Mouse (Mus musculus): ENCODE data around the gene Olfr287. TPM values are rescaled to one million over a fixed set of nuclear protein-coding genes. Genes with fewer than 3 reads are reported as not detected.

Olfr287 gene
- polyA plus RNA-seq (2012; rRNA removed): 0.24 TPM in 2 replicates

DNA sequence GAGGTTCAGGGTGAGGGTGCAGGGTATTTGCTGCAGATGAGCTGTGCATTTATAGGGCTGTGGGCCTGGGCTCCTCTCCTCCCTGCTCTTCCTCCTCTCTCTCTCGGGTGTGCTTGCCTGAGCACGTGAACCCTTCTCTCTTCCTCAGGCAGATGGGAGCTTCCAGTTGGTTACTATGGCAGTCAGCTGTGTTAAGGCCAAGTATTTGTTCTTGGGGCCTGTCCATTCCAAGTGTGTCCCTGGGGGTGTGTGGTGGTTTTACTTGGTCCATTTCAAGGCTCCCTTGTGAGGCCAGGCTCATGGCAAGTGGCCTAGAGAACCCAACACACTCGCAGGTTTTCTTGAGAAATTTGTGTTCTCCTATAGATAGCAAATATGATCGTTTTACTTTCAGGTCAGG lies at the start of gene Olfr287, which contains the start of gene Gm44579:
TSS of gene Olfr287 (minus strand) at position 180 of the 400 bp plus-strand sequence.
TSS of gene Gm44579 (minus strand) at position 101 of the 400 bp plus-strand sequence.

DNA sequence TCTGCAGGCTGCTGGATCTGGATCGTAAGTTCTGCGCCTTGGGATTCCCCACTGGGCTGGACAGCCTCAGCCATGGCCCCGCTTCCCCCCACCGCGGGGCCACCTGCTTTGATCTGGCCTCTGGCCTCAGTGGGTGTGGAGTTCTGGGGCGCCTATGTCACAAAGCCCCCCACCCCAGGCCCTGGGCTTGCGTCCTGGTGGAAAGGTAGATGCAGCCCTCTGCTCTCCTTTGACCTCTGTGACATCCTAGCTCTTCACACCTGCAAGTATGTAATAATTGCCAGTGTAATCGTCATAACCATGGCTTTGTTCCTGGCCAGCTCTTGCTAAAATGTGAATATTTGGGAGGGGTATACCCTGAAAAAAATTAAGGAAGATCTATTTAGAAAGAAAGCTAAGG lies 36.3 kb upstream of the Olfr287 start, which contains the start of gene H1fnt:
TSS of gene H1fnt (minus strand) at position 101 of the 400 bp plus-strand sequence.

DNA sequence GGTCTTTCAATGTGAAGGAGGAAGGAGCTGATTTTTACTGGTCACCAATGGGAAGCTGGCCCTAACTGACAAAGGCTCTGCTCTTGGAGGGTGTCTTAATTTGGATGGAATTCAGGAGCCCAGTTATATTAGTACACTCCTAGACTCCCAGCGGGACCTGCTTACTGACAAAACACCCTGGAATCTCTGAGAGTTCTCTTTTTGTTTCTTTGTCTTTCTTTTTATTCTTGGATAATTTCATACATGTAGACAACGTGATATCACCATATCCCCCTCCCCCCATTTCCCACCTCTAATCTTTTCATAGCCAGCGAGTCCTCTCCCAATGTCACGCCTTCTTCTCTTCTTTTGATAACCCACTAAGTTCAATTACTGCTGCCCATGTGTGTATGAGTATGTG lies 13.5 kb upstream of the Olfr287 start, which contains the start of gene Olfr286:
TSS of gene Olfr286 (minus strand) at position 101 of the 400 bp plus-strand sequence.

DNA sequence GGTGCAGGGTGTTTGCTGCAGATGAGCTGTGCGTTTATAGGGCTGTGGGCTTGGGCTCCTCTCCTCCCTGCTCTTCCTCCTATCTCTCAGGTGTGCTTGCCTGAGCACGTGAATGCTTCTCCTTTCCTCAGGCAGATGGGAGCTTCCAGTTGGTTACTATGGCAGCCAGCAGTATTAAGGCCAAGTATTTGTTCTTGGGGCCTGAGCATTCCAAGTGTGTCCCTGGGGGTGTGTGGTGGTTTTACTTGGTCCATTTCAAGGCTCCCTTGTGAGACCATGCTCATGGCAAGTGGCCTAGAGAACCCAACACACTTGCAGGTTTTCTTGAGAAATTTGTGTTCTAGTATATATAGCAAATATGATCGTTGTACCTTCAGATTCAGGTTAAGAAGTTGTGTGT lies 25.4 kb downstream of the Olfr287 start, which contains the start of gene Olfr288:
TSS of gene Olfr288 (minus strand) at position 101 of the 400 bp plus-strand sequence.

DNA sequence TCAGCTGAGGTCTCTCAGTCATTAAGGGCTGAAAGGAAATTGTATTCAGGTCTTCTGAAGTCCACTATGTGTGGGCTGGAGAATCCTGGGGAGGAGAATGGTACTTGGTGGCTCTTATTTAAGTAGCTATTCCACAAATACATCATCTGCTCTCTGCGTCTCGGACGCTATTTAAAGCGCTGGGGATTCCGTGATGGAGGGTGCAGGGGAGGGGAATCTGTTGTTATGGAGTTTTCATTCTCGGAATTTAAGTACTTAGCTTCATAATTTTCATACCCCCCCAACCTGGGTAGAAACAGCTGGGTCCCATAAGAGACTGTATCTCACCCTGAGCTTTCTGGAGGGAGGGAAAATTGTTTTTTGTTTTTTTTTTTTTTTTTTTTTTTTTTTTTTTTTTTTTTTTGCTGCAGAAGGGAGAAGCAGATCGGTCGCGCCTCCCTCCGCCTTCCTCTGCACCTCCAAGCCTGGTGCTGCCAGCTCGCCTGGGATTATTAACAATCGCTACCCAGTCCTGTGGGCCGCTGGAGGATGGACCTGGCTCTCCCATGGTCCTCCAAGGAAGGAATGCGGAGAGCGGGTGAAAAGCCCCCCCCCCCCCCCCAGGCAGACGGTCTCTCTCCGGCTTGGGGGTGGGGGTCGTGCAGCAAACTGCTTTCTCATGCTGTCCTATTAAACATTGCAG lies 53.8 kb downstream of the Olfr287 start, which contains the start of gene Ccdc184:
TSS of gene Ccdc184 (plus strand) at position 196 of the 682 bp plus-strand sequence.

DNA sequence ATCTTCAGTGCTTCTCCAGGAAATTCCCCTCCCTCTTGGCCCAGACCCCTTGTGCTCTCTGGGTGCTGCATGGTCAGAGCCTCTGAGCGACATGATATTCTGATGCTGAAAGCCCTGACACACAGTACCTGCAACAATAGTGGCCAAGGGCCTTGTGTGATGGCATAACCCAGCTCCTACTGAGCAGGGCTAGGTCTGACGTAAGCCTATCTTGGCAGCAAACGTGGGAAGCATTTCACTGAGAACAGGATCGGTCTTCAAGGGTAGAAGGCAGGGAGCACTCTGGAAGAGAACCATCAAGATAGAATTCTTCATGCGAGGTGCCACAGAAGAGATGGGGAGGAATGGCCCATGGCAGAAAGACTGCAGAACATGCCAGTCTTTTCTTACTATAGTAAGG lies 55.3 kb downstream of the Olfr287 start, which contains the start of gene Asb8:
TSS of gene Asb8 (minus strand) at position 101 of the 400 bp plus-strand sequence.

Other genes starting within 250 kb of the Olfr287 start
- 0.10 TPM in 1 of 2 replicates, not detected in the other for gene Col2a1, start 216.4 kb downstream of the Olfr287 start, polyA plus RNA-seq (2012; rRNA removed)
- gene Pfkm, start 128.5 kb downstream of the Olfr287 start, polyA plus RNA-seq (2012; rRNA removed): 12.9 and 13.2 TPM in 2 replicates
- 6.2 and 6.8 TPM in 2 replicates for gene Senp1, start 127.3 kb downstream of the Olfr287 start, polyA plus RNA-seq (2012; rRNA removed)
- 44.3 and 46.2 TPM in 2 replicates for gene Asb8, start 55.4 kb downstream of the Olfr287 start, polyA plus RNA-seq (2012; rRNA removed)
- gene Ccdc184, start 53.9 kb downstream of the Olfr287 start, polyA plus RNA-seq (2012; rRNA removed): 0.78 and 1.1 TPM in 2 replicates
- not detected in 2 replicates for gene Olfr288, start 25.5 kb downstream of the Olfr287 start, polyA plus RNA-seq (2012; rRNA removed)
- gene Gm44579, start 79 bp downstream of the Olfr287 start, polyA plus RNA-seq (2012; rRNA removed): not detected in 2 replicates
- gene Olfr286, start 13.4 kb upstream of the Olfr287 start, polyA plus RNA-seq (2012; rRNA removed): 0.21 TPM in 1 of 2 replicates, not detected in the other
- gene H1fnt, start 36.2 kb upstream of the Olfr287 start, polyA plus RNA-seq (2012; rRNA removed): not detected in 2 replicates
- gene Zfp641, start 75.1 kb upstream of the Olfr287 start, polyA plus RNA-seq (2012; rRNA removed): 0.45 and 0.62 TPM in 2 replicates
- gene Olfr285, start 96.3 kb upstream of the Olfr287 start, polyA plus RNA-seq (2012; rRNA removed): not detected in 2 replicates
- not detected in 2 replicates for gene Olfr284, start 119.9 kb upstream of the Olfr287 start, polyA plus RNA-seq (2012; rRNA removed)
- not detected in 2 replicates for gene Olfr283, start 159.9 kb upstream of the Olfr287 start, polyA plus RNA-seq (2012; rRNA removed)
- not detected in 2 replicates for gene Olfr282, start 210.2 kb upstream of the Olfr287 start, polyA plus RNA-seq (2012; rRNA removed)
- gene Olfr281, start 231.5 kb upstream of the Olfr287 start, polyA plus RNA-seq (2012; rRNA removed): not detected in 2 replicates
- not detected in 2 replicates for gene OR5BS1P, start 248.8 kb upstream of the Olfr287 start, polyA plus RNA-seq (2012; rRNA removed)

Data from colon, adult 2 months (tissue).